Mouse (Mus musculus): ENCODE measurements around the gene Gng7.
"Not testable (repeated sequence)": the region's sequence is repeated elsewhere in the genome, so short reads cannot be mapped to it uniquely, and the experiment has no call there.

Gene Gng7

GRCm38 (mm10) chr10:80995091-80995632 lies 19.6 kb downstream of the Gng7 start:
- DNase-seq (ENCODE audit: low spot score) = no peak

- DNase-seq (ENCODE audit: low spot score) = no peak
These were observed 20.1 kb downstream of the Gng7 start for GRCm38 (mm10) chr10:80994621-80995020.

- DNase-seq (ENCODE audit: low spot score) = no peak
These were observed 21.5 kb downstream of the Gng7 start for GRCm38 (mm10) chr10:80993276-80993675.

GRCm38 (mm10) chr10:80991945-80992344 lies 22.8 kb downstream of the Gng7 start:
- no peak for DNase-seq (ENCODE audit: low spot score)

GRCm38 (mm10) chr10:80991007-80991406 lies 23.7 kb downstream of the Gng7 start:
- DNase-seq (ENCODE audit: low spot score) = no peak

GRCm38 (mm10) chr10:80990406-80990805 lies 24.3 kb downstream of the Gng7 start:
- no peak for DNase-seq (ENCODE audit: low spot score)

GRCm38 (mm10) chr10:80989854-80990253 lies 24.9 kb downstream of the Gng7 start:
- DNase-seq (ENCODE audit: low spot score) = not testable (repeated sequence)

GRCm38 (mm10) chr10:80989446-80989845 lies 25.3 kb downstream of the Gng7 start:
- no peak for DNase-seq (ENCODE audit: low spot score)

GRCm38 (mm10) chr10:80987709-80988441 lies 26.9 kb downstream of the Gng7 start:
- DNase-seq (ENCODE audit: low spot score) = no peak

- DNase-seq (ENCODE audit: low spot score) = no peak
These were observed 28.0 kb downstream of the Gng7 start for GRCm38 (mm10) chr10:80986754-80987153.

GRCm38 (mm10) chr10:80985970-80986701 lies 28.6 kb downstream of the Gng7 start:
- DNase-seq (ENCODE audit: low spot score) = no peak

- DNase-seq (ENCODE audit: low spot score) = no peak
These were observed 29.3 kb downstream of the Gng7 start for GRCm38 (mm10) chr10:80985241-80985969.

- DNase-seq (ENCODE audit: low spot score) = no peak
These were observed 30.5 kb downstream of the Gng7 start for GRCm38 (mm10) chr10:80984223-80984622.

- no peak for DNase-seq (ENCODE audit: low spot score)
These were observed 32.4 kb downstream of the Gng7 start for GRCm38 (mm10) chr10:80982381-80982780.

GRCm38 (mm10) chr10:80981564-80982112 lies 33.1 kb downstream of the Gng7 start:
- DNase-seq (ENCODE audit: low spot score) = no peak

GRCm38 (mm10) chr10:80975478-80975877 lies 39.3 kb downstream of the Gng7 start:
- DNase-seq (ENCODE audit: low spot score) = no peak

GRCm38 (mm10) chr10:80973722-80974121 lies 41.0 kb downstream of the Gng7 start:
- no peak for DNase-seq (ENCODE audit: low spot score)

- DNase-seq (ENCODE audit: low spot score) = no peak
These were observed 42.4 kb downstream of the Gng7 start for GRCm38 (mm10) chr10:80972071-80972987.

GRCm38 (mm10) chr10:80971533-80971932 lies 43.2 kb downstream of the Gng7 start:
- no peak for DNase-seq (ENCODE audit: low spot score)

- no peak for DNase-seq (ENCODE audit: low spot score)
These were observed 44.6 kb downstream of the Gng7 start for GRCm38 (mm10) chr10:80970159-80970558.

GRCm38 (mm10) chr10:80969298-80969697 lies 45.4 kb downstream of the Gng7 start:
- no peak for DNase-seq (ENCODE audit: low spot score)

All from layer of hippocampus, adult 9-10 months (tissue).